Mouse (Mus musculus) ES-Bruce4 (cell line): ENCODE results near the gene Anks1b.

ENCODE experiments used
- CTCF ChIP-seq: IDR thresholded peaks from one replicate; pipeline ENCODE4 v1.8.1; 2011; ENCODE audit warnings: low read depth, low read length
- POLR2A ChIP-seq: IDR thresholded peaks from one replicate; pipeline ENCODE4 v1.8.1; 2011; ENCODE audit warnings: low read length; ENCODE audit not compliant: insufficient read depth

DNA sequence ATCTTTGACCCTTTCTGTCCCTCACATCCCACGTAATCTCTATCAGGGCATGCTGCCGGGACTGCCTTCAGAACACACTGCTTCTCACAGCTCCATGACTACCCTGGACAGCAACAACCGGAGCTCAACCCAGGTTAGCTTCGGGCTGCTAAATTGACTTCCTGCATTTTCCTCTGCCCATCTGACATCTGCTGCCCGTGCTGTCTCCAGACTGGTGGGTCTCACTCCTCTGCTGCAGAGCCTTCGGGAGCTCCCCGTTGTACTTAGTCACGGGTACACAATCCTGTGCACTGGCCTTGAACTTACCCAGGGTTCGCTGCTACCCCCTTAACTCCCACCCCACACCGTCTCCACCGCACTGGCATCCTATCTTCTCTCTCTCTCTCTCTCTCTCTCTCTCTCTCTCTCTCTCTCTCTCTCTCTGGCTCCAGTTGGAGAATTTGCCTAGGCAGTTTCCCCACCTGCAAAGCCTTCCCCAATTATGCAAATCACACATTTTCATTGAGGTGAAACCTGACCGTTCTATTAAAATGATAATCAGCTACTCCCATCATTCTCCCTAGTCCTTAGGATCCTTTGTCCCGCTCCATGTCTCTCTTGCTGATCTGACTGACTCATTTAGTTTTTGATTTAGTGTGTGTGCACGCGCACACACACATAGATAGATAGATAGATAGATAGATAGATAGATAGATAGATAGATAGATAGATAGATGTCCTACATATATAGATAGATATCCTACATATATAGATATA is 898.3 kb downstream of the Anks1b start:
- TF ChIP-seq CTCF (no peak), POLR2A (no peak)
